Mouse (Mus musculus): Measurements from ENCODE around the gene Dirc2. TPM values are rescaled to one million over a fixed set of nuclear protein-coding genes. Genes with fewer than 3 reads are reported as not detected.

Dirc2 gene
- polyA plus RNA-seq, 1 experiment from 2014 or later = 23.3 TPM

DNA sequence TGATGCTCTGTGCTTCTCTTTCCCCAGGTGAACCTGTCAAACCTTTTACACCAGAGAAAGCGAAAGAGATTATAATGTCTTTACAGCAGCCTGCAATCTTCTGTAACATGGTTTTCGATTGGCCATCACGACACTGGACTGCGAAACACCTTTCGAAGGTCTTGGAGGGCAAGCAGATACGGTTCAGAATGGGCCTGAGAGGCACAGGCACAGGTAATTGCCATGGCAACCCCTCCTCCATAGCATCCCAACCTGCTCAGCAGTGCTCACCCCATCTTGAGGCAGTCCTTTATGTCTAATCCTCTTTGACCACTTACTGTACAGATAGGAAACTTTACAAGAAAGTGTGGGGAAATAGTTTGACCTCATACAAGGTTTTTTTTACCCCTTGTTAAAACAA, 18.0 kb upstream of the Dirc2 start:
- no peak overlapping the region for H3K9ac ChIP-seq
- H3K4me2 ChIP-seq = no peak overlapping the region
- H3K27me3 ChIP-seq = no peaks in the 10 kb centered on the region
- peaks cover 6% of the 10 kb centered on the region for H3K36me3 ChIP-seq (replicated peaks)
- no peaks in the 10 kb centered on the region for H3K9me3 ChIP-seq
- no peak overlapping the region for H3K27ac ChIP-seq
- 0 out of 2 replicates have a peak, but pooled peaks have one; percentile 33 for ATAC-seq (ENCODE audit: low FRiP score)
- peaks cover 11% of the 10 kb centered on the region for H3K4me1 ChIP-seq
- WGBS = 87% methylated on average over 6 of the region's 6 CpGs
- no peak overlapping the region for H3K4me3 ChIP-seq (replicated peaks)

DNA sequence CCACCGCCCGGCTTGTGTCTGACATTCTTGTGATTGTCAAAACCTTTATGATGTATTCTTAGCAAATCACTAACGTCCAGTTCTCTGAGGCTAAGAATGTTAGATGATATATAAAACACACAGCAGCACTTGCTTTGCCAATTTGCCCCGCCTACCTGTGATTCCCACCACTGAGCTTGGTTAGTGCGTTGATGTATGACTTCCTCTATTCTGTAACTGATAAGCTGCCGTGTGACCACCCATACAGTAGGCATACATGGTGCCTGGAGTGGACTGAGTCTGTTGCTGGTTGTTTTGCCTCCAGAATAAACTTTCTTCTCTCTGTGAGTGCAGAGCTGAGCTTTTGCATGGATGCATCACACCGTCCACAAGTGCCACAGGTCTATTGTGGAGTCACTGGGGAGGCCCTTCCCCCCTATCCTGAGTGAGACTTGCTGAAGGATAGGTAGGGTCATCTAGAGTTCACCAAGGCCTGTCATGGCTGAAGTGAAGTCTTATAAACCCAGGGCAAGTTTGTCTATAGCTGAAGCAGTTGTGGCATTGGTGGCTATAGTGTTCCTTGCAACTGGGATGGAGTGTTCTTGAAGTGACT, 15.1 kb upstream of the Dirc2 start:
- WGBS = 89% methylated on average over 7 of the region's 7 CpGs
- Histone ChIP-seq H3K4me1 (peaks cover 11% of the 10 kb centered on the region), H3K9ac (no peak overlapping the region), H3K27ac (no peak overlapping the region), H3K36me3 (replicated peaks) (no peaks in the 10 kb centered on the region), H3K4me3 (replicated peaks) (no peak overlapping the region), H3K4me2 (no peak overlapping the region), H3K9me3 (no peaks in the 10 kb centered on the region), H3K27me3 (no peaks in the 10 kb centered on the region)
- ATAC-seq (ENCODE audit: low FRiP score) = no peak

DNA sequence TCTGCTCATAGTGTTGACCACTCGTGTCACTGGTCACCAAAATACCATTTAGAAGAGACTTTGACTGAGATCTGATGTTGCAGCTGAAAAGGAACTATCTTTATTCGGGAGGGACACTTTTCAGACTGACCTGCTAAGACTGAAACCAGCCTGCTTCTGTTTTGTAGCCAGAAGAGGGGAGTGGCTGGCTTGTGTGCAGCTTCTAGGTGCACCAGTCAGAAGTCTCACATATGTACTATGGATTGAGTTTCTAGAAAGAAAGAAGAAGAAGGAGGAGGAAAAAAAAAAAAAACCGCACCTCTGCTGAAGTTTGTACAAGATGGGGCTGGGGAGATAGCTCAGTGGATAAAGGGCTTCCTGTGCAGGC, 14.0 kb upstream of the Dirc2 start:
- no peaks in the 10 kb centered on the region for H3K36me3 ChIP-seq (replicated peaks)
- no peaks in the 10 kb centered on the region for H3K27me3 ChIP-seq
- no peak overlapping the region for H3K4me3 ChIP-seq (replicated peaks)
- no peaks in the 10 kb centered on the region for H3K9me3 ChIP-seq
- H3K4me1 ChIP-seq = peaks cover 11% of the 10 kb centered on the region
- no peak overlapping the region for H3K27ac ChIP-seq
- WGBS = 87% methylated on average over 3 of the region's 3 CpGs
- H3K9ac ChIP-seq = no peak overlapping the region
- H3K4me2 ChIP-seq = no peak overlapping the region
- no peak for ATAC-seq (ENCODE audit: low FRiP score)

DNA sequence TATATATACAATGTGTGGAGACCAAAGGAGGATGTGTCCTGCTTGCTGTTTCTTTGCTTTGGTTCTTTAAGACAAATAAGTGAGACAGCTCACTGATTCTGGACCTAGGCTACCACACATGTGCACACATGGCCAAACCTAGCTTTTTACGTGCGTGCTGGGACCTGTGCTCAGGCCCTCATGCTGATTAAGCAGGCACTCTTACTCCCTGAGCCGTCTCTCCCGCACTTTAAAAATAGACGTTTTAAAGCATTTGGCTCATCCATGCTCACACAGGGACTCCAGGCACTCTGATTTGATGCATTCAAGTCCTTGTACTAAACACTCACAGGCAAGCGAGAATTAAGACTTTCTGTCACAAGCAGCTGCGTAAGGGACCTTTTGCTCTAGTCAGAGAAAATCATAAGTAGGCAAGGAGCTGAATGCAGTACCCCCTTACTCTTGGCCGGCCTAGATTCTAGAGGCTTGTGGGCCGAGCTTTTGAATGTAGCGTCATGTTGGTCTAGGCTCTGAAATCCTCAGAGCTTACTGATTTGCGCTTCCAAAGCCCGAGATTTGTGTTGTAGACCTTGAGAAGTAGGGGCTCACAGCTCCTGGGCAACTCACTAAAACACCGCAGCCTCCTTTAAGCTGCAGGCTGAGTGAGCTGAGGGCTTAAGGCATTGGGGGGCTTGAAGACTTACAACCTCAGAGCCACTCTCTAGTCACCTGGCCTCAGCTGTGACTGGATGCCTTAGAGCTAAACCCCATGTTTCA, 13.5 kb upstream of the Dirc2 start:
- WGBS = 85% methylated on average over 13 of the region's 13 CpGs
- Histone ChIP-seq H3K27me3 (no peaks in the 10 kb centered on the region), H3K4me3 (replicated peaks) (no peak overlapping the region), H3K36me3 (replicated peaks) (no peaks in the 10 kb centered on the region), H3K9ac (no peak overlapping the region), H3K27ac (no peak overlapping the region), H3K4me2 (no peak overlapping the region), H3K4me1 (peaks cover 8% of the 10 kb centered on the region), H3K9me3 (no peaks in the 10 kb centered on the region)
- ATAC-seq (ENCODE audit: low FRiP score) = no peak

DNA sequence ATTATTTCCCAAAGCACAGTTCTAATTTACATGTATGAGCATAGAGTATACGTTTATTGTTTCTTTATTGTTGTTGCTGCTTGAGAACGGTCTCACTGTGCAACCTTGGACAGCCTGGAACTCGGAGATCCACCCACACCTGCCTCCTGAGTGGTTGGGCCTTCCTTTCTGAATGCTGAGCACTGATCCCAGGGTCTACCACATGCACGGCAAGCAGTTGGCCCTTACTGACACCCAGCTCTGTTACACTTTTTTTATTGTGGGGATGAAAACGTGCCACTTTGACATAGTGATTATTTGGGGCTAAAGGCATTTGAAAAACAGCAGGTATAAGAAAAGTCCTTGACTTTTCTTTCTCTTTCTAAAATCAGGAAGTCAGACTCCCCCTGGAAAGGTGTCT, 12.5 kb upstream of the Dirc2 start:
- Histone ChIP-seq H3K4me3 (replicated peaks) (no peak overlapping the region), H3K27ac (no peak overlapping the region), H3K4me1 (no peaks in the 10 kb centered on the region), H3K4me2 (no peak overlapping the region), H3K9me3 (no peaks in the 10 kb centered on the region), H3K9ac (no peak overlapping the region), H3K27me3 (no peaks in the 10 kb centered on the region), H3K36me3 (replicated peaks) (no peaks in the 10 kb centered on the region)
- no peak for ATAC-seq (ENCODE audit: low FRiP score)
- whole genome bisulfite sequencing = 84% methylated on average over 5 of the region's 5 CpGs

DNA sequence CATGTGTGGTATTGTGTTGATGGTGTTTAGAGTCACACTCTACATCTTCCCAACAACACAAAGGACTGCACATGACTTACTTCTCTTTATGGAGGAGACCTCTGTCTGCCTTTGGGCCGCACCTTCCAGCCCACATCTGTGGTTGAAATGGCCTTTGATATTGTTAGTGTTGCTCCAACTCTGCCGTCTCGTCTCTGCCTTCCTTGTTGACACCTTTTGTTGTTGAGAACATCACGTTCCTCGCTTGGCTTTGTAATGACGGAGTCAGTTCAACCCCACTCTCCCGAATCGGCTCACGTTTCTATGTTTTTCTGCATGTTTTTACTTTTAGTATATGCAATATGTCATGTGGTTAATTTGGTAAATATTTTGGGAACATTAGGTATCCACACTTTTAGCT, 11.9 kb upstream of the Dirc2 start:
- ATAC-seq (ENCODE audit: low FRiP score) = no peak
- no peaks in the 10 kb centered on the region for H3K4me1 ChIP-seq
- no peaks in the 10 kb centered on the region for H3K36me3 ChIP-seq (replicated peaks)
- H3K4me2 ChIP-seq = no peak overlapping the region
- H3K27me3 ChIP-seq = no peaks in the 10 kb centered on the region
- no peak overlapping the region for H3K9ac ChIP-seq
- H3K9me3 ChIP-seq = no peaks in the 10 kb centered on the region
- whole genome bisulfite sequencing = 93% methylated on average over 9 of the region's 9 CpGs
- no peak overlapping the region for H3K27ac ChIP-seq
- no peak overlapping the region for H3K4me3 ChIP-seq (replicated peaks)

DNA sequence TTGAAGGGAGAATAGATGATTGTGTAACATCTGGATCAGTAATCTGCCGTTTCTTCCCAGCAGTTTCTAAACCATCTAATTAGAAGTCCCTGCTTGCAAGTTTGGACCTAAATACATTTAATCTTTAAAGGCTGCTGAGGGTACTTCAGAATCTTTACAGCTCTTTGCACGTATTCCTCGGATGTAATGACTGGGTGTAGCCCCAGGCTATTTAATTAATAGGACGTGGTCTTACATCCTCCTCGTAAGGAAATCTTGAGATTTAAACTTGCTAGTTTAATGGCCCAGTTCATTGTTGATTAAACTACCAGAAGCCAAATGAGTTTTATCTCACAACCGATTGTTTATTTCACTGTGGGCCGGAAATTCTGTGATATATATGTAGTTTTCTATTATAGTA, 10.5 kb upstream of the Dirc2 start:
- Histone ChIP-seq H3K4me3 (replicated peaks) (no peak overlapping the region), H3K9ac (no peak overlapping the region), H3K4me2 (no peak overlapping the region), H3K27me3 (no peaks in the 10 kb centered on the region), H3K4me1 (no peaks in the 10 kb centered on the region), H3K36me3 (replicated peaks) (no peaks in the 10 kb centered on the region), H3K9me3 (no peaks in the 10 kb centered on the region), H3K27ac (no peak overlapping the region)
- 61% methylated on average over 7 of the region's 7 CpGs for WGBS
- no peak for ATAC-seq (ENCODE audit: low FRiP score)

DNA sequence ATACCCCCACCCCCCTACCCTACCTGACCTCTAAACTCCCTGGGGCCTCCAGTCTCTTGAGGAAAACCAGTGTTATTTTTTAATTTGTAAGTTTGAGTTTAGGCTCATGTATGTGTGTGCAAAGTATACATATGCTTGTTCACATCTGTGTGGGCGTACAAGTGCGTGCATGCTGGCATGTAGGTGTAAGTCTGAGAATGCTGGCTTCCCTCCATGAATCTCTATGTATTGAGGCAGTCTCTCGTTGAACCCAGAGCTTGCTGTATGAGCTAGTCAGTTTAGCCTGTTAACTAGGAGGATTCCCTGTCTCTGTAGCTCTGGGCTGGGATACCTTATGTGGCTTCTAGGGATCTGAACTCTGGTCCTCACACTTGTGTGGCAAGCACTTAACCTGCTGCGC, 8.6 kb upstream of the Dirc2 start:
- no peaks in the 10 kb centered on the region for H3K9me3 ChIP-seq
- H3K27me3 ChIP-seq = no peaks in the 10 kb centered on the region
- H3K27ac ChIP-seq = no peak overlapping the region
- no peak for ATAC-seq (ENCODE audit: low FRiP score)
- no peak overlapping the region for H3K4me2 ChIP-seq
- no peak overlapping the region for H3K4me3 ChIP-seq (replicated peaks)
- H3K36me3 ChIP-seq (replicated peaks) = no peaks in the 10 kb centered on the region
- H3K9ac ChIP-seq = no peak overlapping the region
- 98% methylated on average over 4 of the region's 4 CpGs for WGBS
- no peaks in the 10 kb centered on the region for H3K4me1 ChIP-seq

DNA sequence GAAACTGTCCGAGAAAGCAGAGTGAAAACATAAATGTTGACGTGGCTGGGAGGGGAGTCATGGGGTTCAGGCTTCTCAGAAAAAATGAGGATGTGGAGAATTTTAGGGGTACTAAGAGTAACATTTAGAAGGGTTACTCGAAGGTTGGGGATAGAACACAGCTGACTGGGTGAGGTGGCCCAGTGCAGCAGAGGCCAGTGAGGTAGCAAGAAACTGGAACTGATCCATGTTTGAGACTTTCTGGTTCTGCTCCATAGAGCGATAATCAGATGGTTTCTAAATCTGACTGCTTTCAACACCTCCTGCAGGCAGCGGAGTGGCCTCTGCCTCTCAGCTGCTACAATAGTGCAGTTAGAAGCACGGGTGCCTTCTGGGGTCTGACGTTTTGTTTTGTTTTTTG, 7.6 kb upstream of the Dirc2 start:
- Histone ChIP-seq H3K27me3 (no peaks in the 10 kb centered on the region), H3K9ac (no peak overlapping the region), H3K27ac (no peak overlapping the region), H3K36me3 (replicated peaks) (no peaks in the 10 kb centered on the region), H3K4me1 (peaks cover under 1% of the 10 kb centered on the region), H3K4me3 (replicated peaks) (no peak overlapping the region), H3K9me3 (no peaks in the 10 kb centered on the region), H3K4me2 (no peak overlapping the region)
- no peak for ATAC-seq (ENCODE audit: low FRiP score)
- 93% methylated on average over 7 of the region's 7 CpGs for WGBS

DNA sequence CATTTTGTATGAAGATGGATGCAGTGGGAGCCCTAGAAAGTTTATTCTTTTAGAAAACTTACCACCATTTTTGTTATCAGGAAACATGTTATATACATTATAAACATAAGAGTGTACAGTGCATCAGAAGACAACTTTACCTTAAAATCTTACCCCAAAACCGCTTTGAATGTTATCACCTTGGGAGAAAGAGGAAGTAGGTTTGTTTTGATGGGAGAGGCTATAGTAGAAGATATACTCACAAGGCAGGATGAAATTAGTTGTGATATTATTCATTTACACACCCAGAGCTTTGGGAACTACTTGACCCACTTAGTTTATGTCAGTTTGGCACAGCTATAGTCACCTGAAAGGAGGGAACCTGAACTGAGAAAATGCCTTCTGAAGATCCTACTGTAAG, 6.7 kb upstream of the Dirc2 start:
- no peak overlapping the region for H3K27ac ChIP-seq
- no peak overlapping the region for H3K4me2 ChIP-seq
- no peak for ATAC-seq (ENCODE audit: low FRiP score)
- WGBS = 88% methylated on average over 1 of the region's 1 CpGs
- H3K4me3 ChIP-seq (replicated peaks) = no peak overlapping the region
- H3K27me3 ChIP-seq = no peaks in the 10 kb centered on the region
- H3K9ac ChIP-seq = no peak overlapping the region
- no peaks in the 10 kb centered on the region for H3K36me3 ChIP-seq (replicated peaks)
- peaks cover 9% of the 10 kb centered on the region for H3K4me1 ChIP-seq
- no peaks in the 10 kb centered on the region for H3K9me3 ChIP-seq

DNA sequence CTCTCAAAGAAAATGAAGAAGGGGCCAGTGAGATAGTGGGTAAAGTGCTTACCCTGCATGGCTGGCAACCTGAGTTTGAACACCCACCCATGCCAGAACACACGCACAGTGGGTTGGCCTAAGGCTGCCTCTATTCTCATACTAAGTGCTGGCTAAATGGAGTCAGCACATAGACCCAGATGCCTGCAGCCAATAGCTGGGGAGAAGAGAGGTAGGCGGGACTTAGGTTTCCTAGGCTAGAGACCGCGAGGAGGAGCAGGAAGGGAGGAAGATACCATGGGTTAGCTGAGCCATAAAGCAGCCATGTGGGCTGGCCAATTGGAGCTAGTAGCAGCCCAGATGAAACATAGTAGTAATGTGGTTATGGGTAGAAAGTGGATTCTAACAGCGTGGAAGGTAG, 3.4 kb upstream of the Dirc2 start:
- H3K9me3 ChIP-seq = no peaks in the 10 kb centered on the region
- H3K27me3 ChIP-seq = no peaks in the 10 kb centered on the region
- peaks cover 32% of the 10 kb centered on the region for H3K4me1 ChIP-seq
- 87% methylated on average over 5 of the region's 5 CpGs for WGBS
- H3K36me3 ChIP-seq (replicated peaks) = no peaks in the 10 kb centered on the region
- H3K4me3 ChIP-seq (replicated peaks) = no peak overlapping the region
- ATAC-seq (ENCODE audit: low FRiP score) = no peak
- H3K27ac ChIP-seq = no peak overlapping the region
- no peak overlapping the region for H3K9ac ChIP-seq
- no peak overlapping the region for H3K4me2 ChIP-seq

DNA sequence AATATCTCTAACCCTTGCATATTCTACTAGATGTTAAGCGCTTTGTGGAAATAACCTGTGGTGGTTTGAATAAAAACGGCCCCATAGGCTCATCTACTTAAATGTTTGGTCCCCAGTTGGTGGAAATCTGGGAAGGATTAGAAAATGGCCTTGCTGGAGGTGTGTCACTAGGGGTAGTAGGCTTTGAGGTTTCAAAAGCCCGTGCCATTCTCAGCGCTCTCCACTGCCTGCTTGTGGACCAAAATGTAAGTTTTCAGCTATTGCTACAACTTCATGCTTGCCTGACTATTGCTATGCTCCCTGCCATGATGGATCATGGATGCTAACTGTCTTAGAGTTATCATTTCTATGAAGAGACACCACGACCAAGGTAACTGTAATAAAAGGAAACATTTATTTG, 2.5 kb upstream of the Dirc2 start:
- no peaks in the 10 kb centered on the region for H3K27me3 ChIP-seq
- no peak overlapping the region for H3K9ac ChIP-seq
- H3K9me3 ChIP-seq = no peaks in the 10 kb centered on the region
- H3K4me3 ChIP-seq (replicated peaks) = no peak overlapping the region
- 84% methylated on average over 5 of the region's 5 CpGs for WGBS
- peak overlapping the region; percentile 72; the same call in 1 of the 2 replicates for H3K4me2 ChIP-seq
- no peaks in the 10 kb centered on the region for H3K36me3 ChIP-seq (replicated peaks)
- no peak for ATAC-seq (ENCODE audit: low FRiP score)
- peaks cover 36% of the 10 kb centered on the region for H3K4me1 ChIP-seq
- no peak overlapping the region for H3K27ac ChIP-seq

DNA sequence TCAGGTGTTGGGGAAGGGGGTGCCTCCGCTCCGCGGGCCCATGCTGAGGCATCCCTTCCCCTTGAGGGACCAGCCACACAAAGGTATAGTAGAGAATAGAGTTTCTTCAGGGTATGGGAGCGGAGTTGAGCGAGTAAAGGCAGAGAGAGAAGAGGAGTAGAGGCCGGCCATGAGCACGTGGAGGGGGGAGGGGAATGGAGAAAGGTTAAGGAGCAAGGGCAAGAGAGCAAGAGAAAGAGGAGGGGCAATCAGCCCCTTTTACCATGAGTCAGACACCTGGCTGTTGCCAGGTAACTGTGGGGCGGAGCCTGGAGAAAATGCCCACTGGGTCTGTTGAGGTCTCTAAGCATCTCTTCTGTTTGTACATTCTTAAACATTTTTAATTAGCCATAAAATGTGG, 2.0 kb upstream of the Dirc2 start:
- no peaks in the 10 kb centered on the region for H3K9me3 ChIP-seq
- ATAC-seq (ENCODE audit: low FRiP score) = no peak
- peak overlapping the region; percentile 91 for H3K4me3 ChIP-seq (replicated peaks)
- peak overlapping the region; percentile 72 for H3K4me2 ChIP-seq
- no peak overlapping the region for H3K27ac ChIP-seq
- peak overlapping the region; percentile 33; the same call in 1 of the 2 replicates for H3K9ac ChIP-seq
- no peaks in the 10 kb centered on the region for H3K36me3 ChIP-seq (replicated peaks)
- 15% methylated on average over 8 of the region's 8 CpGs for WGBS
- no peaks in the 10 kb centered on the region for H3K27me3 ChIP-seq
- peaks cover 36% of the 10 kb centered on the region for H3K4me1 ChIP-seq

Data from forebrain, embryonic 12.5 days (tissue).